Mouse (Mus musculus) heart, postnatal 0 days (tissue): ENCODE data around the gene Prlh. TPM values are rescaled to one million over a fixed set of nuclear protein-coding genes. Genes with fewer than 3 reads are reported as not detected.

Experiments
- ATAC-seq: fragments of 200-750 bp; cut with Nextera tagmentation; 2 replicates; pipeline ENCODE4 v1.8.0; 2017; ENCODE audit warnings: low read depth, moderate number of reproducible peaks, moderate library complexity; ENCODE audit not compliant: insufficient read depth
- DNase-seq: peaks from one replicate; pipeline ENCODE4 v3.0.0-alpha.2; 2016; ENCODE audit warnings: low spot score
- H3K27ac ChIP-seq: fragments of 300-500 bp; sonication (generic); 2 replicates; pipeline ENCODE4 v1.5.1; 2014; ENCODE audit warnings: low read depth, mild to moderate bottlenecking
- H3K27me3 ChIP-seq: fragments of 300-500 bp; sonication (generic); 2 replicates; pipeline ENCODE4 v1.6.1; 2014; ENCODE audit warnings: low read length, mixed read lengths; ENCODE audit not compliant: control insufficient read depth, insufficient read depth
- H3K36me3 ChIP-seq: fragments of 300-500 bp; sonication (generic); replicated peaks from 2 replicates; pipeline ENCODE4 v1.6.1; 2014; ENCODE audit warnings: low read length, mixed read lengths; ENCODE audit not compliant: control insufficient read depth, insufficient read depth
- H3K4me1 ChIP-seq: fragments of 300-500 bp; sonication (generic); 2 replicates; pipeline ENCODE4 v1.6.1; 2014; ENCODE audit warnings: antibody characterized with exemption; ENCODE audit not compliant: control insufficient read depth, insufficient read depth
- H3K4me2 ChIP-seq: fragments of 300-500 bp; sonication (generic); 2 replicates; pipeline ENCODE4 v1.6.1; 2014; ENCODE audit warnings: low read depth, mild to moderate bottlenecking, low read length, moderate library complexity
- H3K4me3 ChIP-seq: fragments of 300-500 bp; sonication (generic); 2 replicates; pipeline ENCODE4 v1.5.1; 2014; ENCODE audit warnings: low read depth, low read length
- H3K9ac ChIP-seq: fragments of 300-500 bp; sonication (generic); replicated peaks from 2 replicates; pipeline ENCODE4 v1.6.1; 2014; ENCODE audit warnings: low read depth, low read length, mixed read lengths
- H3K9me3 ChIP-seq: fragments of 300-500 bp; sonication (generic); replicated peaks from 2 replicates; pipeline ENCODE4 v1.6.1; 2016; ENCODE audit warnings: low read length; ENCODE audit not compliant: control insufficient read depth
- CTCF ChIP-seq: IDR thresholded peaks from 2 replicates; pipeline ENCODE4 v1.5.1; 2016; ENCODE audit warnings: antibody characterized with exemption, control low read depth, low read depth
- EP300 ChIP-seq: IDR thresholded peaks from 2 replicates; pipeline ENCODE4 v1.6.1; 2016; ENCODE audit warnings: antibody characterized with exemption, low read depth
- WGBS: fragments of 180-500 bp; shearing (Covaris S2); extraction: QIAGEN DNeasy Blood & Tissue Kit; methylation state at CpG from one replicate; pipeline ENCODE4 v1.1.7; 2014; 5-methylcytosine and 5-hydroxymethylcytosine counted together
- polyA plus RNA-seq: library from polyadenylated mRNA; unstranded; fragments of >200 nt; fragmentation: Nextera tagmentation; extraction: Ambion mirVana; gene quantifications from 2 replicates; pipeline ENCODE4 v1.2.1, GENCODE M21; 2015
- total RNA-seq: library from RNA; depleted of rRNA; stranded (reverse); fragments of >200 nt; gene quantifications from 2 replicates; pipeline ENCODE4 v1.2.3, GENCODE M21; 2014; ENCODE audit warnings: low replicate concordance

Prlh gene
- total and polyA plus RNA-seq, 2 experiments from 2014 or later: not detected

GRCm38 (mm10) chr1:90995916-90996315, 43.0 kb downstream of the Prlh start:
- DNase-seq (no peak), ATAC-seq (no peak)
- Histone ChIP-seq H3K27me3 (no peaks in the 10 kb centered on the region), H3K4me3 (no peak overlapping the region), H3K9ac (no peak overlapping the region), H3K36me3 (no peaks in the 10 kb centered on the region), H3K4me1 (peaks cover 14% of the 10 kb centered on the region), H3K4me2 (no peak overlapping the region), H3K9me3 (no peaks in the 10 kb centered on the region; the same call in 1 of the 2 replicates), H3K27ac (no peak overlapping the region)
- TF ChIP-seq EP300 (no peak), CTCF (no peak)
- 95% methylated on average over 1 of the region's 1 CpGs for WGBS

- Histone ChIP-seq H3K27ac (no peak overlapping the region), H3K4me2 (no peak overlapping the region), H3K4me1 (peaks cover 26% of the 10 kb centered on the region), H3K9me3 (no peaks in the 10 kb centered on the region; the same call in 1 of the 2 replicates), H3K36me3 (no peaks in the 10 kb centered on the region), H3K4me3 (no peak overlapping the region), H3K9ac (no peak overlapping the region), H3K27me3 (no peaks in the 10 kb centered on the region)
- TF ChIP-seq EP300 (no peak), CTCF (no peak)
- ATAC-seq (no peak), DNase-seq (no peak)
- WGBS: 40% methylated on average over 4 of the region's 4 CpGs
These were observed 44.2 kb downstream of the Prlh start for GRCm38 (mm10) chr1:90997136-90997535.

DNA sequence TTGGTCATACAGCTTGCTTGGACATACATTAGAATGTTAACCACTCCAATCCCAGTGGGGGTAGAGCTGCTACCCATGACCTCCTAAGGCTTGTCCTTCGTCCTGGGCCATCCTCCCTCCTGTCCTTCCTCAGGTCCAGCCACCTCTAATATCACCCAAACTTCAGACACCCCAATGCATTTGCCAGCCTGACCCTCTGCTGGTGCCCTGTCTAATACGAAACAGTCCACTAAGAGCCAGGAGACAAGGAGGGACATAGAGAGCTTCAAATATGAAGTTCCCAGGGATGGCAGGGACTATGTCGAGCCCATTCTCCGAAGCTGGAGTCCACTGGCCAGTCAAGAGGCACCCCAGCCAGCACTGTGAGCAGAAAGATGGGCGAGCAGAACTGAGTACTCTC, 44.7 kb downstream of the Prlh start:
- Histone ChIP-seq H3K27me3 (no peaks in the 10 kb centered on the region), H3K9ac (no peak overlapping the region), H3K9me3 (no peaks in the 10 kb centered on the region; the same call in 1 of the 2 replicates), H3K36me3 (no peaks in the 10 kb centered on the region), H3K4me3 (peak overlapping the region; percentile 98; the same call in 1 of the 2 replicates), H3K4me1 (peaks cover 31% of the 10 kb centered on the region), H3K4me2 (peak overlapping the region; percentile 92; the same call in 1 of the 2 replicates), H3K27ac (peak overlapping the region; percentile 98)
- DNase-seq (no peak), ATAC-seq (no peak)
- WGBS: 68% methylated on average over 5 of the region's 5 CpGs
- TF ChIP-seq EP300: no peak
- no peak for TF ChIP-seq CTCF

DNA sequence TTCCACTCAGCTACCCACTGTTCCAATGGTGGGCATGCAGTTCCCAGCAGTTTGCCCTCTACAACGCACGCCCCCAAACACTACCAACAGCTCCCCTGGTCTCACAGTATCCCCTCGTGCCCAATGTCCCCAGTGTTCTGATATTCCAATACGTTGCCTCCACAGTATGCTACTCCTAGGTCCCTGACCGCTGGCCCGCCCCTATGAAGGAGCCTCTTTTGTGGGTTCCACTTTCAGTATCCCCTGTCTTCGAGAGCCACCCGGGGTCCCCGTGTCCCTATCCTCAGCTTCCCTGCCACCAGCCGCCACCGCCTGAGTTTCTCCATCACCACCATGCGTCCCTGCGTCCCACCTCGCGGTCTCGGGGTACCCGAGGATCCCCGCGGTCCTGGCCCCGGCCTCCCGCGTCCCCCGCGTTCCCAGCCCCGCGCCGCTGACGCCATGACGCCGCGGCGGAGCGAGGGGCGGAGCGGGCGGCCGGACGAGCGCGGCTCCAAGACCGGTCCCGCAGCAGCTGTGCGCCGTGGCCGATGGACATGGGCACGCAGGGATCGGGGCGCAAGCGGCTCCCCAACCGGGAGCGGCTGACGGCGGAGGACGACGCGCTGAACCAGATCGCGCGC, 45.5 kb downstream of the Prlh start, which contains the start of gene Lrrfip1:
Gene Lrrfip1 (plus strand): TSS at position 470 of the 623 bp plus-strand sequence.
- Histone ChIP-seq H3K9me3 (no peaks in the 10 kb centered on the region; the same call in 1 of the 2 replicates), H3K4me1 (peaks cover 38% of the 10 kb centered on the region), H3K36me3 (no peaks in the 10 kb centered on the region), H3K4me3 (peak within 1 kb of the TSS; percentile 98), H3K27ac (peak within 1 kb of the TSS; percentile 98), H3K9ac (peak within 1 kb of the TSS; percentile 99), H3K27me3 (no peaks in the 10 kb centered on the region), H3K4me2 (peak within 1 kb of the TSS; percentile 92)
- DNase-seq (no peak), ATAC-seq (peak; percentile 69)
- TF ChIP-seq CTCF (no peak), EP300 (no peak)
- 1% methylated on average over 59 of the region's 59 CpGs for WGBS

DNA sequence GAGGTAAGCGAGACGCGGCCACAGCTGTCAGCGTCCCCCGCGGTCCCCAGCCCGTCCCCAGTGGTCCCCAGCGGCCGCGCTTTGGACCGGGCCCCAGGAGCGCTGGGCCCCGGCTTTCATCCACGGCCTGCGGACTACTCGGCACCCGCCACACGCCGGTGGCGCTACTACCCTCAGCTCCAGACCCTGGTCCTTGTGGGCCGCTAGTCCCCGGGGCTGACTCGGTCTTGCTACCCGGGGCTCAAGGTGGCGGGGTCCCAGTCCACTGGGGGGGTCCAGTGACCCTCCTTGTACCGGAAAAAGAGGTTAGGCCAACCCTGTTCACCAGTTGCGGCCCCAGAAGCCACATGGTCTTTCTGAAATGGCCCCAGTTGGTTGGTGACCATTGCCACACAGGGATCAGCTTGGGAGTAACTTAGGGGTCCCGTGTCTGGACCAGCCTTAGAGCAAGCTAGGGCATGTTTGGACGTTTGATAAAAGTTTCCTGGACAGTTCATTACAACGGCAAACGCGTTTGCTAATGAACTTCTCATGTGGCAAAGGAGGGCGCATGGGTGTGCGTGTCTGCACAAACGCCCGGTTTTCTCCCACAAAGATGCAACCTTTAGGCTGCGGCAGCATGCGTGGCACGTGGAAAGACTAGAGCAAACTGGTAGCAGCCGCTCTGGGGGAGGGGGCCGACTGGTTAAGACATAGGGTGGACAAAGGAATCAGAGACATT, 46.1 kb downstream of the Prlh start:
- under 1% methylated on average over 38 of the region's 41 CpGs for WGBS
- H3K9me3 ChIP-seq: no peaks in the 10 kb centered on the region; the same call in 1 of the 2 replicates
- peaks cover 45% of the 10 kb centered on the region for H3K4me1 ChIP-seq
- H3K9ac ChIP-seq: peak overlapping the region; percentile 99
- peak overlapping the region; percentile 98 for H3K27ac ChIP-seq
- no peaks in the 10 kb centered on the region for H3K27me3 ChIP-seq
- H3K4me2 ChIP-seq: peak overlapping the region; percentile 92
- DNase-seq (peak; percentile 36), ATAC-seq (peak; percentile 47)
- peak overlapping the region; percentile 98 for H3K4me3 ChIP-seq
- H3K36me3 ChIP-seq: no peaks in the 10 kb centered on the region; the same call in 1 of the 2 replicates
- TF ChIP-seq EP300 (no peak), CTCF (no peak)
